Mouse (Mus musculus): ENCODE measurements at regions not wholly inside any gene's neighbourhood (a gene's known extent, or its start where the extent isn't known, plus 50 kb on each side); places are given as distances from the start of the nearest gene placed in this dataset.

DNA sequence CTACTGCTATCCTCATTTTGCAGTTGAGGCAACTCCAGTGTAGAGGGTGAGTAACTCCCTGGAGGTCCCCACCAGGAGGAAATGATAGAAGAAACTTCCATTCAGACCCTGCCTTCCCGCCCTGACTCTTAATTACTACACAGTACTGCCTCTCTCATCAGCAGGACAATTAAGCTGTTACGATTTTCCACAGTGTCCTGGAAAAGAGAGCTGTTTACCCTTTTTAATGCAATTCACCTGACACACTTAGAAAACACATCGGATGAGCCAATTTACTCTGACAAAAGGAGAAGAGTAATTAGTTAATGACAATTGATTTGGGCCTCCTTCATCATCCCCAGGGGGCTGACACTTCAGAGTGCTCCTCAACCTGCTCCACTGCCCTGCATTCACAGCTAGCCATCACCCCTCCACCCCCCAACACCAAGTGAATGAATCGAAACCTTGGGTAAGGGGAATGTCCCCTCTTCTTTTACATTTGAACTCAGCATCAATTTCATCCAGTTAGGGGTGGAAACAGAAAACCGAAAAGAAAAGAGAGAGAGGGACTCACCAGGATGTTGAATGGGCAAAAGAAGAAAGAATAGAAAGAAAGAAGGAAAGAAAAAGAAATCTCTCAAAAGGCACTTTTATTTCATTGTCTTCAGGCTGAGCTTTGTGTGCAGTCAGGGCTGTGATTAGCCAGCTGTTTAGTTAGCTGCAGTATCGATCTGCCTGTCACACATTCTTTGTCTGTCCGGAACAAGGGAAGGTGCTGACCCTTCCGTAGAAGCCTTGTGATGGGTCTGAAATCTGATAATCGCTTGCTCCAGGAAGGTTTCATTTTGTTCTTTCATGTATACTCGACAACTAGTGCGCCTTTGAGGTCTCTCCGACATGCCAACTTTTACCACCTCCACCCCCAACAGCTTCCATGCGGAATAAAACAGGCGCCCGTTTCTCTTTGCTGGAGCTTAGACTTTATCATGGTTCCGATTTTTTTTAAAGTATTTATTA is 482.6 kb upstream of the Tenm4 start:
- no peak for DNase-seq (ENCODE audit: extremely low spot score in 1 of 2, low spot score in 1 of 2)

DNA sequence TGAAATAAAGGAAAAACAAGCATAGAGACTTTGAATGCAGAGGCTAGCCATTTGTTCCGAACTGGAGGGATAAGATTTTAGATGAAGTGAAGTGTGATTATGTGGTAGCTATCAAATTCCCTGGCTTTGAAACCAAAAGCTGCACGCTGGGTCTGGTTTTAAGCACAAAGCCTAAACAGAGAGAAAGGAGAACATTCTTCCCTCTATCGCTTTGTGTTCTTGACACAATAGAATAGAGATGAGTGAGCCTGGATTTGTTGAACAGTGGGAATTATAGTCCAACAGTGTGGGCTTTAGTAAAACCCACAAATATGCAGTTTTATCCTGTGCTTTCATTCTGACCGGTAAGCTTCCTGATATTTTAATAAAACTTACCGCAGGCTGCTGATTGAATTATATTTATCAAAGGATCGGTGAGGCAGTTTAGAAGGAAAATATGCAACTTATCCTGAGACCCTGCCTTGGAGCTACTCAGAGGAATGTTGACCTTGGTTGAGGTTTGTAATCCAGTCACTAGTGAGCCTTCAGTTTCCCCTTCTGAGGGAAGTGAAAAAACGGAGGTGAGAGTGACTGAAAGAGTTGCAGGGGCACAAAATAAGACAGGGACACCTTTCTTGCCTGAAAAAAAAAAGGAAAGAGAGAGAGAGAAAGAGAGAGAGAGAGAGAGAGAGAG is 481.7 kb upstream of the Tenm4 start:
- no peak for DNase-seq (ENCODE audit: extremely low spot score in 1 of 2, low spot score in 1 of 2)

DNA sequence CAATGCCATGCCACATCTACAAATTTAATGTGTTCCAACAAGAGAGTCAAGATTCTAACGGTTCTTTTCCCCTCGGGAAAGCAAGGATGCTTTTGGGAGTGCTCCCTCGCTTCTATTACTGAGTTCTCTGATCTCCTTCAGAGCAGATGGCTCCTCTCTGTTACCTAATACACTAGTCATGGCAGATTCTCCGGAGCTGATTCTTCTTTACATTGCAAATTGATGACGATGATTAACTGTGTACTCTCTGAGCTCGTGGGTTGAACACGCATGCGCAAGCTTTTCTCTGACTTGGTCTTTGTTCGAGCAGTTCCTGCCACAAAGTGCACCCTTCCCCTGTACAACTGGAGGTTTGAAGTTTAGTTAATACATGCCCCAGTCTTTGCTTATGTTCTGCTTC is 471.5 kb upstream of the Tenm4 start:
- DNase-seq (ENCODE audit: extremely low spot score in 1 of 2, low spot score in 1 of 2), result peak in 1 of 2 experiments; percentile 38

DNA sequence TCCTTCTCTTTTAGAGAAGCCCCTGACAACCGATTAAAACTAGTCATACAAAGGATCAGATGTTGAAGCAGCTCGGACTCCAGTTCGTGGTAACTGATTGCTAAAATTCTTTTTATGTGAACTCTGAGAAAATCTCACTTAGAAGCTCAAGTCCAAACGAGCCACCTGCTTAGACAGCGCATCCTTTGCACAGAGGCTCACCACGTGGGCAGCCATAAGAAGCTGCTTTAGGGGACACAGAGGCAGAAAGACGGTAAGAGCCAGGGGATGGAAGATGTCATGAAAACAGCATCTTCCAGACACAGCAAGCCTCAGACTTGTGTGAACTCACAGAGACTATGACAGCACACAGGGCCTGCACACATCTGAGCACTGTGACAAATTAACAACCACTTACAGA is 461.0 kb upstream of the Tenm4 start:
- no peak for DNase-seq (ENCODE audit: extremely low spot score in 1 of 2, low spot score in 1 of 2)

DNA sequence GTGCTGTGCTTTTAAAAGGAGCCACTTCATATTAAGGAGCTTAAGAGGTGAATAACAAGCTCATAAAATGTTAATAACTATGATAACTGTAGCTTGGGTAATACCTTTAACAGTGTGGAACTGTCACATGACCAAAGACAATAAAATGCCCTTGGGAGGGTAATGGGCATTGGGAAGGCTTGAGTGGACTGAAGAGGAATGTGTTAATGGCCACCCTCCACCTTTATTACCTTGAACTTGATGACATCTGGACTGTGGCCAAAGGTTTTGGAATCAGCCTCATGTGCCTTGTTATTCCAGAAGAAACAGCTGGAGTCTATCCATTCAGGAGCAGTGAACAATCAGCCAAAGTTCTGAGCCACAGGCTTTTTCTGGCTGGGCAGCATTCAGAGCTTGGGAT is 451.0 kb upstream of the Tenm4 start:
- DNase-seq (ENCODE audit: extremely low spot score in 1 of 2, low spot score in 1 of 2), result no peak

DNA sequence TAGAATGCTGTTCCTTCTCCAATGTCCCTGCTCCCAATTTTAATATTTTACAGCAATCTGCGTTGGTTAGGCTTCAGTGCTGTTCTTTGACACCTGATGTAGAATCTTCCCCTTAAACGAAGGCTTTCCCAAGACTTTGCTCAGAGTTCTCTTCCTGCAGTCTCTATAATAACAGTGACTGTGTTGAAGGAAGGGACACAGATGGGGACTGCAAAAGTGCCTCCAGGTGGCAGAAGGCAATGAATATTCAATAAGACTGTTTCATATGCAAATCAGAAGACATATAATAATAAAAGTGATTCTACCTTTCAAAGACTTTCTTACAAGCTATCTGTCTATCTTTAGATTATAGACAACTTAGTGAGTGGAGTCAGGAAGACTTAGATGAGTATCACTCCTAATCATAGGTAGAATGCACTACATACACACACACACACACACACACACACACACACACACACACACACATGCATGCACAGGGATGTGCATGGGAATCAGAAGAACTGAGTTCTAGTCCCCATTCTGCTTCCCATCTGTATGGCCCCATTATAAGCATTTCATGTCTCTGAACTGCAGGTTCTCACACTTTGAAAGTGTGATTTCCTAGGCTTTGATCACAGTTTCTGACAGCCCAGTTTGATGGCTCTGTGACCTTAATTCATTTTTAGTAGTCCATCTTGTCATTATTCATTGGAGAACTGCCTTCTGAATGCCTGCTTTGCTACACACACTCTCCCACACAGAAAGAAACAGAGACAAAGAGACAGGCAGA is 445.1 kb upstream of the Tenm4 start:
- peak; percentile 16 to 29 for DNase-seq (ENCODE audit: extremely low spot score in 1 of 2, low spot score in 1 of 2)

DNA sequence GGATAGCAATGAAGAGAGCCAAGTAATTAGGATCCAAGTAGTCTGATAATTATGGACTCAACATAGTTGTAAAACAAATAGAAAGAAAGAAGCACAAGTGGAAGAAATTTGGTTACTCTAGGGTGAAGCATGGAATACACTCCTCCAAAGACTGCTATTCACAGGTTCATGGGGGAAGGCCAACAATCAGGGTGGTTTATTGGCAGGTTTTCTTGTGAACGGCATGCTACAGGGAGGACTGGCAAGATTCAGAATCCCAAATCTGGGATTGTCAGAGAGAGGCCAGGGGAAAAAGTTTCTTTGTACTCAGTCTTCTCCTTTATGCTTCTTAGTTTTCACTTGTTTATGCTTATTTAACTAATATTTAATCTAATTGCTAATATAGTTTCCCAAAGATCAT is 437.2 kb upstream of the Tenm4 start:
- DNase-seq (ENCODE audit: extremely low spot score in 1 of 2, low spot score in 1 of 2), result no peak

DNA sequence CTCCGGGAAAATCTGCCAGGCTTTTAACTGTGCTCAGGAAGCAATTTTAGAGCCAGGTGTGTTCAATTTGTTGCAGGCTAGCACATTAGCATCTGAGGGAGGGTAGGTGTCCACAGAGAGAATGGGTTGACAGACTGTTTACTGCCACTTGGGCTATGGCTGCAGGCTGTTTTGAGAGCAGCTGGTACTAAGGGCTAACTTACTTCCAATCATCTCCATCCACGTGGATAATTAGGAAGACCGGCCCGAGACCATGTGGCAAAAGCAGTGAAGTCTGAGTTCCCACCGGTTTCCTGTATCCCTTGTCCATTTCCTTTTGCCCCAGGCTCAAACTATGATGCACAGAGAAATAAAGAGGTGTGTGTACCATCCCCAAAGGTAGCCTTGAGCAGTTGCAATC is 436.5 kb upstream of the Tenm4 start:
- no peak for DNase-seq (ENCODE audit: extremely low spot score in 1 of 2, low spot score in 1 of 2)

DNA sequence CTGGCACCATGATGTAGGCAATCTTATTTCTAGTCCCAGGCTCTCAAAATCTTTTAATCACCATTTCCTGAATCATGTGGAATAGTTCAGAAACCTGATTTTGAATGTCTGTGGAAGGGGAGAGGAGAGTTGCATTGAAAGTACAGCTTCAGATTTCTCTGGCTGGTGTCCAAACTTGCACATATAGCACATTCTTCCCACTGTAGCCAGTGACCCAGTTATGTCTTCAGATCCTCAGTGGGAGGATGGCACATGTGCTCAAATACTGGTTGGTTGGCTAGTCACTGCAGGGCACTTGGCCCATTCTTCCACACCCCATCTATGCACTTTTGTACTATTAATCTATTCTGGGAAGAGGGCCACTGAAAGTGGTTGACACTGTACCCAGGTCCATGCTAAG is 434.3 kb upstream of the Tenm4 start:
- peak; percentile 38 to 66 for DNase-seq (ENCODE audit: extremely low spot score in 1 of 2, low spot score in 1 of 2)

DNA sequence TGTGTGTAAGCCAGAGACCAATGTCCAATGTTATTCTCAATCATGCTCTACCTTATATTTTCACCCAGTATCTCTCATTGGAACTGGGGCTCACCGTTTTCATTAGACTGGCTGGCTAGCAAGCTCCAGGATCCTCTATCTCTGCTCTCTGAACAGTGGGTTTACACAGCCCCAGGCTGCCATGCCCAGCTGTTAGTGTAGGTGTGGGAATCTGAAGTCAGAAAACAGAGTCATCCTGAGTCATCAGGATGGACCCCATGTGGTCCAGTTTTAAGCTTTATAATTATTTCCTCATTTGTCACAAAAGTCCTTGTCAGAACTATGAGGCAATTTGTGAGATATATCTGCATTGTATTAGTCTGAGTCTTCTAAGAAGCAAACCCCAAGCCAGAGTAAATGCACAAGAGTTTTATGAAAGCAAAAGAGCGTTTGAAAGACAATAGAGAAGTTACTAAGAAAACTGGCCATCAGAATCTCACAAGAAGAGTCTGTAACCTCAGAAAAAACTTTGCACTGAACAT is 432.3 kb upstream of the Tenm4 start:
- no peak for DNase-seq (ENCODE audit: extremely low spot score in 1 of 2, low spot score in 1 of 2)

DNA sequence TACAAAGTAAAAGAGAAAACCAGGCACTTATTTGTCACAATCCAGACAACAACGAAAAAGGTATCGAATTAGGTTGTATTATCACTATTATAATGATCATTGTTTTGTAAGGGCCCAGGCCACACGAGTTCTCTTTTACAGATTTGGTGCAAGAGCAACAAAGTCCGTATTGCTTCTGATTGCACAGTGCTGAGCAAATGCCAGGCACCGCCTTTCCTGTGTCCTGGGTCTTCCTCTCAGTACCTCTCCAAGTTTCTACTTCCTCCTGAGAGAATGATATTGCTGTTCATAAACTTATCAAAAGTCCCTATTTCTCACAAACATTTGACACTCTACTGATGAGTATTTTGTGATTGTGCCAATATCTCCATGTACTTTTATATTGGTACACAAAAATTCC is 431.3 kb upstream of the Tenm4 start:
- no peak for DNase-seq (ENCODE audit: extremely low spot score in 1 of 2, low spot score in 1 of 2)

DNA sequence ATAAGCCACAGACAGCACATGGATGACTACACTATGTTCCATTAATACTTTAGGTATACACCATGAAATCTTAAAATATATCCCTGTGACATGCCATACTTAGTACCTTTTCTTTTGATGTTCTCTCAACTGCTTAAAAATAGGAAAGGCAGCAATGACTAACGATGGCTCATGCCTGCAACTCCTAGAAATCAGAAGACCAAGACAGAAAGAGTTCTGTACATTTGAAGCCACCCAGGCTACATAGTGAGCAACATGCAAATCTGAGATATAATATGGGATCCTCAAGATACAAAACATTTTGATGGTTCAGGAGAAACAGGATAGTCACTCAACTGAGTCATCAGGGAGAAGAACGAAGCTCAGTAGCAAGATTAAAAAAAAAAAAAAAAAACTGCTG is 412.7 kb upstream of the Tenm4 start:
- DNase-seq (ENCODE audit: extremely low spot score in 1 of 2, low spot score in 1 of 2), result no peak

DNA sequence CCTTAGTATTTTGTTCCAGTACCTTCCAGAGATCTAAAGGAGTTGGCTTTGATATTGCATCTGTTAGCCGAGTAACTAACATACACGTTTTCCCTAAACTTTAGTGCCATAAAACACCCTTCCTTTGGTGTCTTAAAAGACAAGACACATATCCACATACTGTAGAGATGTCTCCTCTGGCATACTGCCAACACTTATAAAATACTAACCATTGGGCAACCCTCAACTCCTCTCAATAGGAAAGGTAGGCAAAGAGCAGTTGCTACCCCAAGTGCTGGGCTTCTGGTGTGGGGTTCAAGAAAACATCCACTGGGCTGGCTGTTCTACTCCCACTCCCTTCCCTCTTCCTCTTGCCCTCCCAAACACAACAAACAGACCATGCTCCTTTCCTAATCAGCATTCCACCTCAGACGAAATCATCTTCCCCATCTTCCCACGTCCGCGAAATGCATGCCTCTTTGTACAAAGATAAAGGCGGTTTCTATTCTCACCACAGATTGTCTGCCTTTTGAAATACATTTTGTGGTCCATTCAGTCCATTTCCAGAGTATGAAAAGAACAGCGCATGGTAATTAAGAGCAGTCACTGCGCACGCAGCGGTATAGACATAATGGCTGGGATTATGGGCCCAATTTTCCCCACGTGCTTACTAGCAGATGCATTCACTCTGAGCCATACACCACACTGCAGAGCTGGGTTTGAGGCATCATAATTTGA is 409.9 kb upstream of the Tenm4 start:
- DNase-seq (ENCODE audit: extremely low spot score in 1 of 2, low spot score in 1 of 2), result peak; percentile 54 to 70

DNA sequence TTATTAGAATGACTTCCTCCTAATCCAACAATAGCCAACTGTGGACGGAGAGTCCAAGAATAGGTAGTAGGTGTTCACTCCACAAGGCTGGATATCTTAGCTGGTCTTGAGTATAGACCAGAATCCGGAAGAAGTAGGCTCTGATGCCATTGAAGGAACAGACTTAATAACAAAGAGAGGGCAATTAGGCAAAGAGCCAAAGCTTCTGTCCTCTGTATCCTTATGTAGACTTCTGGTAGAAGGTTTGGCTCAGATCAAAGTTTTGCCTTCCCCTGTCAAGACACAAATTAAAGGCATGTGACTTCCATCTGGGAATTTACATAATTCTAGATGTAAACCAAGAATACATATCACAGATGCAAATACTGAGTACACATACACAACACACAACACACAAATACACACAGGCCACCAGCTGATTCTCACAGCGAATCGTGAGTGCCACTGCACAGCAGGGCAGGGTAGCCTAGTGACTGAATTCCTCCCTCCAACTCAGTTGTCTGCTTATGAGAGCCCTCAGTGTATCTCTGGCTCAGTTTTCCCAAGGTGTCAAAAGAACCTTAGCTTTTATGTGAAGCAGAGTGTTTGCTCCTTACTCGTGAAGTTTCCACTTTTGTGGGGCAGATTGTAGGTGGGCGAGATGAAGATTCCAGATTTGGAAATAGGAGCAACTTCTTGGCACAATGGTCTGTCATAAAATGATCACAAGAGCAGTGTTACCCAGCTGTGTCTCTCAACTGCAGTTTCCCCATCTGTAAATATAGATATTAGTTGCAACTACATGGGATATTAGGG is 404.5 kb upstream of the Tenm4 start:
- peak; percentile 86 to 88 for DNase-seq (ENCODE audit: extremely low spot score in 1 of 2, low spot score in 1 of 2)

DNA sequence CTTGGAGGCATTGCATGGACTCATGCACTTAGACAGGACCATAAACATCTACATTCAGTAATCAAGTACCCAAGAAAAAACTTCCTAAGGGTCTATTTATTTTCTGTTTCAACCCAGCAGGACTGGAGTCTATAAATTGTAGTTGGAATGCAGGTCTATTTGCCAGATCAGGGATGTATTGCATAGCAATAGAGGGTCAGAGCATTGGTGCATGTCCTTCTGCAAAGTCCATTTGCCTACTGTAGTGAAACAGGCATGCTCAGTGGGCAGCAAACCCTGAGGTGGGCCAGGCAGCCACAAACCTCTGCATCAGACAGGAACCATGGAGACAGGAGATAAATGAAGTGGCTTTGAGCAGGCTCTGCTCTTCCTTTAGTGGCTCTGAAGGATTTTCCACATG is 386.5 kb upstream of the Tenm4 start:
- no peak for DNase-seq (ENCODE audit: extremely low spot score in 1 of 2, low spot score in 1 of 2)

DNA sequence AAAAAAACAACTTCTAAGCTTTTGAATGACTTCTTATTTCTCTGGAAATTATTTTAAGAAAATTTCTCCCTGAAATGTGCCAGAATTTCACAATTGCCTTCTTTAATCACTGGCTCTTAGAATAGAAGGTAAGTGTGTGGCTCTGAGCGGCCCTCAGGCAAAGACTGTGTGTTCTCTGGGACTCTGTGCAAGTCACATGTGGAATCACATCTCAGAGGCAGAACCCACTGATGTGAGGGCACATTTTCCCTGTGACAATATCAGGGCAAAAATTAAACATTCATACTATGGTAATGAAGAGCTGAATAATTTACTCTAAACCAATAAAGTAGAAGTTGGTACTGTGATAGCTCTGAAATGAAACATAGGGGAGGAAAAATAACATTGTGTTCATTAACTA is 383.5 kb upstream of the Tenm4 start:
- no peak for DNase-seq (ENCODE audit: extremely low spot score in 1 of 2, low spot score in 1 of 2)

DNA sequence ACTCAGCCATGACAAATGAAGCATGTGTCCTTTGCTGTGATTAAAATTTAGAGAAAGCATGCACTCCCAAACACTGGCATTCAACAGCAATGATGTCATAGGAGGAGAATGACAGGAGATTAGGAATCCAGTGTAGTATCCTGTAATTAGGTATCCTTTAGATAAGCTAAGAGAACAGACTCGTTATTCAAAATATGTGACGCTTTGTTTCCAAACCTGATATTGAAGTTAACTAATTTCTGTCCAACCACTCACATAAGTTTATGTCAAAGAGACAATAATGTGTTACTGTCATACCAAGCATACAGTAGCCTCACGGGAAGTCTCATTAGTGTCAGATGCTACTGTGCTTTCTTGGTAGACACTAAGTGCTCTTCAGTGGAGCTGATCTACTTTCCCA is 383.1 kb upstream of the Tenm4 start:
- no peak for DNase-seq (ENCODE audit: extremely low spot score in 1 of 2, low spot score in 1 of 2)

DNA sequence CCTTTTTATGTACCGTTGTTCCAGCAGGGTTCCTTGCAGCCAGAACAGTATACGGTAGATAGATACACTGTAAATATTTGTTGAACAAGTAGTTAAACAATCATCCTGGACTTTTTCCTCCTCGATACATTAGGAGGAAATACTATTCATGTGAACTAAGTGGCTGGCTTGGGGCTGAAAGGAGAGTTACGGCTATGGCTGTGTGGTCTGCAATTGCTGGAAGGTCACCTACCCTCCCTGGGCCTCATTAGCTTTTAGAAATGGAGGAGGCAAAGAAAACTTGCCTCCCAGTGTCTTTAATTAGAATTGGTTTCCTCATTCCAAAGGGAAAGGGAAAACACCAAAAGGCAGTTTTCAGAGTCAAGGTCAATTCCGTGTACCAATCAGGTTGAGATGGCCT is 381.6 kb upstream of the Tenm4 start:
- DNase-seq (ENCODE audit: extremely low spot score in 1 of 2, low spot score in 1 of 2), result no peak

DNA sequence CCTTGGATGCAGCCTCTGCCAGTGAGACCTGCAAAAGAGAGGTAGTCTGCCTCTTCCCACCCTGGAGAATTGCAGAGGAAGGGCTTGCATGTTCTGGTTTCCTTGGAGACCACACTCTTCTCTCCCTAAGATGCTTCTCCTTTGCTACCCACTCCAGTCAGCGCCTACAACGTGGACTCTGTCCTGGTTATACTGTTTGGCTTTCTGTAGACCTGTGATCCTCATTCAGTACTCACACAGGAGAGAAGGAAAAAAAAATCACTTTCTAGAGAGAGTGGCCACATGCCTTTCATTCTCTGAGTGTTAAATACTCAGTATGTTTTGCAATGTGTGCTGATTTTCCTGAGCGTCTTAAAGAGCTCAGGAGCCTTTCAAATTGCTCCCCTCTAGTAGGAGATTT is 372.0 kb upstream of the Tenm4 start:
- peak in 1 of 2 experiments; percentile 8 for DNase-seq (ENCODE audit: extremely low spot score in 1 of 2, low spot score in 1 of 2)

DNA sequence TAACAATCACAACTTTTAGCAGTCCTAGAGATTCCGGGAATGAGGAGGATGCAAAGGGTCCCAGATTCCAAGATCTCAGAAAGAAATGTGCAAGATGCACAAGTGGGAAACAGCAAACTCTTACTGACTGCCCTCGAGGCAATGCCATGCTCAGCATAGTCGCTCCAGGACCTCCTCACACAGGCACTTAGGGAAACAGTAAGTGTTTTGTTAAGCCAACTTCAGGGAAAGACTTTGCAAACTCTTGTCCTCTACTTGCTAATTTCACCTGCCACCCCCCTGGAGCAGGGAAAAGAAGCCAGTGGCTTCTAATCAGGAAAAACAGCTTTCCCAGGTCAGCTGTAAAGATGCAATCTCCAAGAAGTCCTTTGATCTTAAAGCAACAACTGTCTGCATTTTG is 361.4 kb upstream of the Tenm4 start:
- DNase-seq (ENCODE audit: extremely low spot score in 1 of 2, low spot score in 1 of 2), result no peak
